ENCODE assay signal across 9 mouse cellular contexts in genomic region chr16:20702522-20702893, GRCm38 (mm10). TPM values are rescaled to one million over a fixed set of nuclear protein-coding genes. Genes with fewer than 3 reads are reported as not detected.
DNase-seq lines count a peak whose midpoint lies in the region; ATAC-seq and TF ChIP-seq lines count a peak whose summit lies in the region.
"Had no signal": no experiment of that assay in that cellular context is flagged by ENCODE, and none has a peak within 500 bp of the region (broad histone marks: within the 10 kb centered on the region; RNA-seq: fewer than 3 reads in every experiment).

No protein-coding gene starts in this region.

- peak overlapping the region; percentile 33 for H3K9ac ChIP-seq in embryonic facial prominence, embryonic 11.5 days (replicated peaks; ENCODE audit: low read length)
- peak overlapping the region; percentile 59 for H3K9ac ChIP-seq in heart, embryonic 14.5 days (ENCODE audit: low read length)

- no peaks in the 10 kb centered on the region for H3K9me3 ChIP-seq in embryonic facial prominence, embryonic 11.5 days (replicated peaks; ENCODE audit: control insufficient read depth, low read length)
- no peaks in the 10 kb centered on the region for H3K9me3 ChIP-seq in heart, embryonic 14.5 days (ENCODE audit: control insufficient read depth, low read length)

- intact Hi-C loops in gastrocnemius, adult 2 months (cut with DNase I): no loop called here
- intact Hi-C loops in gastrocnemius, postnatal 36 days (cut with DNase I): no loop called here

- TF ChIP-seq POLR2A in small intestine, adult 2 months (IDR thresholded peaks at IDR 0.05; ENCODE audit: low read depth, low read length): no peak

- H3K4me3 ChIP-seq in gastrocnemius, adult 2 months: no peak overlapping the region
- H3K4me3 ChIP-seq in embryonic facial prominence, embryonic 11.5 days (ENCODE audit: low read depth, low read length): no peak overlapping the region
- no peak overlapping the region for H3K4me3 ChIP-seq in heart, embryonic 14.5 days (ENCODE audit: control insufficient read depth in 1 of 2, insufficient read depth in 1 of 2, low read depth in 1 of 2, low read length in 2 of 2)
- no peak overlapping the region for H3K4me3 ChIP-seq in small intestine, adult 2 months (ENCODE audit: low read depth, low read length)

- peak; percentile 65 for DNase-seq in gastrocnemius, adult 2 months
- DNase-seq in gastrocnemius, postnatal 36 days: no peak
- DNase-seq in adrenal gland, postnatal 10 days: peak; percentile 92
- DNase-seq in embryonic facial prominence, embryonic 11.5 days (ENCODE audit: low spot score): peak; percentile 83
- DNase-seq in kidney, postnatal 10 days: peak; percentile 86
- peak; percentile 53 for DNase-seq in lung, postnatal 25 days (ENCODE audit: low spot score)

- ATAC-seq in embryonic facial prominence, embryonic 11.5 days (replicated peaks; ENCODE audit: insufficient number of reproducible peaks, low FRiP score, low TSS enrichment, low read depth): peak; percentile 71
- ATAC-seq in heart, embryonic 14.5 days (ENCODE audit: insufficient number of reproducible peaks, insufficient read depth, low FRiP score, low read depth): peak; percentile 65

- no peak overlapping the region for H3K4me2 ChIP-seq in embryonic facial prominence, embryonic 11.5 days (ENCODE audit: low read depth, low read length)
- peak overlapping the region; percentile 6; the same call in 1 of the 2 replicates for H3K4me2 ChIP-seq in heart, embryonic 14.5 days (ENCODE audit: low read length)

- TF ChIP-seq CTCF in gastrocnemius, adult 2 months (IDR thresholded peaks at IDR 0.05): peak; percentile 63
- peak; percentile 63; the same call in 1 of the 2 replicates for TF ChIP-seq CTCF in small intestine, adult 2 months (IDR thresholded peaks at IDR 0.05; ENCODE audit: extremely low read depth, insufficient read length, insufficient replicate concordance, low read depth, low read length)

- H3K27me3 ChIP-seq in embryonic facial prominence, embryonic 11.5 days (ENCODE audit: control insufficient read depth, insufficient read depth, low read length): no peaks in the 10 kb centered on the region
- no peaks in the 10 kb centered on the region for H3K27me3 ChIP-seq in heart, embryonic 14.5 days (ENCODE audit: control insufficient read depth, insufficient read depth, low read length)
- H3K27me3 ChIP-seq in small intestine, adult 2 months (ENCODE audit: control insufficient read depth, insufficient read depth, low read length): no peaks in the 10 kb centered on the region

- H3K36me3 ChIP-seq in embryonic facial prominence, embryonic 11.5 days (replicated peaks; ENCODE audit: control insufficient read depth, insufficient read depth, low read depth, low read length): no peaks in the 10 kb centered on the region; the same call in none of the 2 replicates
- peaks cover 22% of the 10 kb centered on the region for H3K36me3 ChIP-seq in heart, embryonic 14.5 days (ENCODE audit: control insufficient read depth, insufficient read depth, low read length)
- H3K36me3 ChIP-seq in small intestine, adult 2 months (ENCODE audit: control insufficient read depth, insufficient read depth, low read length): peaks cover 27% of the 10 kb centered on the region

- H3K27ac ChIP-seq in gastrocnemius, adult 2 months: no peak overlapping the region
- H3K27ac ChIP-seq in embryonic facial prominence, embryonic 11.5 days (replicated peaks; ENCODE audit: low read depth, low read length): no peak overlapping the region; the same call in 1 of the 2 replicates
- H3K27ac ChIP-seq in heart, embryonic 14.5 days (replicated peaks in 1 of 2; ENCODE audit: control insufficient read depth in 1 of 2, insufficient read depth in 1 of 2, low read depth in 2 of 2, low read length in 2 of 2): peak overlapping the region; percentile 2 to 16; a peak in 2 of 4 replicates
- no peak overlapping the region for H3K27ac ChIP-seq in small intestine, adult 2 months (ENCODE audit: insufficient read depth, low read depth, low read length)

- 6% methylated on average over 8 of the region's 8 CpGs for WGBS in embryonic facial prominence, embryonic 11.5 days
- WGBS in heart, embryonic 14.5 days: 5% methylated on average over 8 of the region's 8 CpGs
- WGBS in small intestine, adult 2 months: 32% methylated on average over 8 of the region's 8 CpGs

- peaks cover 8% of the 10 kb centered on the region for H3K4me1 ChIP-seq in embryonic facial prominence, embryonic 11.5 days (ENCODE audit: control insufficient read depth, insufficient read depth, low read length)
- peaks cover 13 to 16% of the 10 kb centered on the region in 2 experiments for H3K4me1 ChIP-seq in heart, embryonic 14.5 days (ENCODE audit: control insufficient read depth in 2 of 2, insufficient read depth in 2 of 2, low read length in 2 of 2)
- no peaks in the 10 kb centered on the region for H3K4me1 ChIP-seq in small intestine, adult 2 months (ENCODE audit: control insufficient read depth, insufficient read depth, insufficient read length, low read length)

RNA-seq across cellular contexts. Expression of gene Fam131a, which starts 9.5 kb away (rescaled TPM):
- total RNA-seq in gastrocnemius, adult 2 months (2021): 10 to 100 TPM; 46.0 to 62.9 TPM
- total RNA-seq in gastrocnemius, postnatal 36 days (2021): 10 to 100 TPM; 50.1 to 79.3 TPM
- 10 to 100 TPM; 12.8 to 15.1 TPM for total RNA-seq in adrenal gland, postnatal 10 days (2021)
- 3.9 and 4.4 TPM in 2 replicates for polyA plus RNA-seq in embryonic facial prominence, embryonic 11.5 days (2014; fragmentation: Nextera tagmentation; extraction: Ambion mirVana)
- polyA plus RNA-seq in heart, embryonic 14.5 days (2014; fragmentation: Nextera tagmentation; extraction: Ambion mirVana): 7.1 and 7.2 TPM in 2 replicates
- polyA plus RNA-seq in small intestine, adult 2 months (2012; rRNA removed): 2.5 and 3.9 TPM in 2 replicates
- total RNA-seq: neutrophil, adult 5-6 weeks had no signal

RNA-seq across cellular contexts. Expression of gene Polr2h, which starts 15.0 kb away (rescaled TPM):
- 1 to 10 TPM; 7.6 to 9.2 TPM for total RNA-seq in gastrocnemius, adult 2 months (2021)
- total RNA-seq in gastrocnemius, postnatal 36 days (2021): 1 to 10 TPM; 7.7 to 9.3 TPM
- 10 to 100 TPM; 26.0 to 31.7 TPM for total RNA-seq in adrenal gland, postnatal 10 days (2021)
- 120 and 124 TPM in 2 replicates for polyA plus RNA-seq in embryonic facial prominence, embryonic 11.5 days (2014; fragmentation: Nextera tagmentation; extraction: Ambion mirVana)
- polyA plus RNA-seq in heart, embryonic 14.5 days (2014; fragmentation: Nextera tagmentation; extraction: Ambion mirVana): 53.2 and 58.4 TPM in 2 replicates
- 4.3 and 10.6 TPM in 2 replicates for polyA plus RNA-seq in small intestine, adult 2 months (2012; rRNA removed)

RNA-seq across cellular contexts. Expression of gene Clcn2, which starts 15.0 kb away (rescaled TPM):
- total RNA-seq in gastrocnemius, adult 2 months (2021): 1 to 10 TPM in 1 of 2 experiments, under 1 TPM in 1; 0.89 to 1.0 TPM
- 1 to 10 TPM in 1 of 2 experiments, under 1 TPM in 1; 0.99 to 1.0 TPM for total RNA-seq in gastrocnemius, postnatal 36 days (2021)
- 10 to 100 TPM; 15.2 to 26.5 TPM for total RNA-seq in adrenal gland, postnatal 10 days (2021)
- polyA plus RNA-seq in embryonic facial prominence, embryonic 11.5 days (2014; fragmentation: Nextera tagmentation; extraction: Ambion mirVana): 13.0 and 14.8 TPM in 2 replicates
- 4.0 and 5.1 TPM in 2 replicates for polyA plus RNA-seq in heart, embryonic 14.5 days (2014; fragmentation: Nextera tagmentation; extraction: Ambion mirVana)
- polyA plus RNA-seq in small intestine, adult 2 months (2012; rRNA removed): 102 and 218 TPM in 2 replicates

RNA-seq across cellular contexts. Expression of gene Chrd, which starts 30.4 kb away (rescaled TPM):
- total RNA-seq in gastrocnemius, adult 2 months (2021): 1 to 10 TPM; 2.9 to 3.6 TPM
- 1 to 10 TPM; 2.3 to 3.0 TPM for total RNA-seq in gastrocnemius, postnatal 36 days (2021)
- 1 to 10 TPM; 5.2 to 6.0 TPM for total RNA-seq in adrenal gland, postnatal 10 days (2021)
- polyA plus RNA-seq in embryonic facial prominence, embryonic 11.5 days (2014; fragmentation: Nextera tagmentation; extraction: Ambion mirVana): 1.5 and 1.7 TPM in 2 replicates
- polyA plus RNA-seq in heart, embryonic 14.5 days (2014; fragmentation: Nextera tagmentation; extraction: Ambion mirVana): 0.67 and 0.70 TPM in 2 replicates
- 2.2 and 3.3 TPM in 2 replicates for polyA plus RNA-seq in small intestine, adult 2 months (2012; rRNA removed)
- total RNA-seq: neutrophil, adult 5-6 weeks had no signal

RNA-seq across cellular contexts. Expression of gene Thpo, which starts 31.8 kb away (rescaled TPM):
- 1 to 10 TPM; 5.1 to 6.3 TPM for total RNA-seq in gastrocnemius, adult 2 months (2021)
- 1 to 10 TPM; 3.6 to 4.0 TPM for total RNA-seq in gastrocnemius, postnatal 36 days (2021)
- total RNA-seq in adrenal gland, postnatal 10 days (2021): 1 to 10 TPM; 2.5 to 3.3 TPM
- 0.48 TPM in 1 of 2 replicates, not detected in the other for polyA plus RNA-seq in embryonic facial prominence, embryonic 11.5 days (2014; fragmentation: Nextera tagmentation; extraction: Ambion mirVana)
- 0.34 TPM in 1 of 2 replicates, not detected in the other for polyA plus RNA-seq in heart, embryonic 14.5 days (2014; fragmentation: Nextera tagmentation; extraction: Ambion mirVana)
- polyA plus RNA-seq in small intestine, adult 2 months (2012; rRNA removed): 2.0 and 4.0 TPM in 2 replicates
- total RNA-seq: neutrophil, adult 5-6 weeks had no signal

Comparison
In these comparisons a context has a peak if more than half of its experiments do, and no peak if none do; other contexts are left out.
1. DNase-seq: peak in gastrocnemius, adult 2 months (single experiment), adrenal gland, postnatal 10 days (single experiment), embryonic facial prominence, embryonic 11.5 days (single experiment), kidney, postnatal 10 days (single experiment) and lung, postnatal 25 days (single experiment); none in gastrocnemius, postnatal 36 days (0 of 2).
2. H3K27ac ChIP-seq: peak in heart, embryonic 14.5 days (2 of 2); none in gastrocnemius, adult 2 months (single experiment), embryonic facial prominence, embryonic 11.5 days (single experiment) and small intestine, adult 2 months (single experiment).
3. RNA of gene Clcn2, which starts 15.0 kb away (total RNA-seq): 15.2 to 26.5 TPM in adrenal gland, postnatal 10 days; 0.89 to 1.0 TPM in gastrocnemius, adult 2 months and 0.99 to 1.0 TPM in gastrocnemius, postnatal 36 days; every median in the first group is over 4 times any median in the second.